Mouse (Mus musculus) left cerebral cortex, postnatal 25 days (tissue): ENCODE measurements at regions not wholly inside any gene's neighbourhood (a gene's known extent, or its start where the extent isn't known, plus 50 kb on each side); places are given as distances from the start of the nearest gene placed in this dataset.

Experiments used
- DNase-seq, 2 experiments: peaks; one replicate each; pipeline ENCODE4 v3.0.0; 2022; ENCODE audit warnings: low spot score in 2 of 2, mixed read lengths in 1 of 2
- intact Hi-C: fragments of 180-260 bp; cut with DNase I; formaldehyde crosslinking; loops from one replicate; pipeline ENCODE4 v1.15.1; 2025

DNA sequence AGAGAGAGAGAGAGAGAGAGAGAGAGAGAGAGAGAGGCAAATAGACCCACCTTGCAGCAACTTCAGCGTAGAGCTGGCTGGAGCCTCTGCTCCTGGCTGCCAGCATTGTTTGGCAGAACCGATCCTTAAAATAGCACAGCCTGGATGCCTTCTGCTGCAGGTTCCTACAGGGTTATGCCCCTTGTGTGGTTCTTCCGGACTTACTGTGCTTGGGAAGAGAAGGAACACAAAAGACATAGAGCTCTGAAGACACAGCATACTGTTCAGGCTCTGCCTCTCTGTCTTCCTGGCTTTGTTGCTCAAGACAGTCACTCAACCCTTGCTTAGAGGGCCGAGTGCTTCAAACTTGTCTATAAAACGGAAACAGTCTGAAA, 86.2 kb upstream of the Slc25a26 start:
- no peak for DNase-seq
- intact Hi-C loops, result no loop called here

DNA sequence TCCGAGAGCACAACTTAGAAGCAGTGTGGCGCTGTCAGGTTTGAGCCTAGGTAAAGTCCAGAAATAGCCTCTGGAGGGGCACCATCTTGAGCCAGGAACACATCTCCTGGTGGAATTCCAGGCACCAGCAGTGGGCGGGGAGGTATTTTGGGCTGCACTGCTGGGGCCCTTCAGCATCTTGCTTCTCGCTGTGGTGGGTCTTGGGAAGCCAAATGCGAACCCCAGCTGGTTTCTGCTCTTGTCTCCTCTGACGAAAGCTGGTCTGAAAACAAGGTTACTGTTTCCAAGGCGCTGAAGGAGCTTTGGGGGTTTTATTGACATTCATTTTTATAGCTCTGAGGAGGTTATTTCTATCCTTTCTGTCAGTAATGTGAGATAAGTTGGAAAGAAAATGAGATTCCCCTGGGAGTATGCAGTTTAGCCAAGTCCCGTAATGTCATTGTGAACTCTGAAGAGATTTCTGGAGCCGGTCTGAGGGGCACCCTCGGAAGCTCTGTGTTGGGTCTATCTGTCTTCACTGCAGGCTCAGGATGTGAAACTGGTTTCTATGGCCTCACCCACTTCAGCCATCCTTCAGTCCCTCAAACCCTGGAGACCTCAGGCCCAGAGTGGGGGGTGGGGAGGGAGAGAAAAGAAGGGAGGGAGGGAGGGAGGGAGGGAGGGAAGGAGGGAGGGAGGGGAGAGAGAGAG, 86.7 kb upstream of the Slc25a26 start:
- intact Hi-C loops, result no loop called here
- DNase-seq, result peak; percentile 24 to 72

DNA sequence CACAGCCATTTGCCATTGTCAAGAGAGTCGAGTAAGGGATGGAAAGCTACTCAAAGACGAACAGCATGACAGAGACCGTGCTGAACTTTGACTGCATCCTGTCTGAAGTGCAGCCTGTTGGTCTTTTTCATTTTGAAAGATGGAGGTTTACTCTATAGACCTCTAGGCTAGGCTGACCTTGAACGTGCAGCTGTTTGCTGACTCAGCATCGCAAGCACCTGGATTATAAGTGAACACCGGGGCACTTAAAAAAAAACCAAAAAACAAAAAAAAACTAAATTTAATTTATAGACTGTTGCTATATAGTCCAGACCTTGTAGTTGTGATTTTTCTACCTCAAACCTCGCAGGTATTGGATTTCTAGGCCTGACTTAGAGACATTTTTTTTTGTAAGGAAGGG, 87.8 kb upstream of the Slc25a26 start:
- DNase-seq, result no peak
- intact Hi-C loops, result no loop called here

- no peak for DNase-seq
- intact Hi-C loops, result no loop called here
Measured at GRCm38 (mm10) chr6:94410480-94410879, 89.7 kb upstream of the Slc25a26 start.

- intact Hi-C loops, result loop anchor here (5.0 kb wide), 1 partner anchor 53 kb away; no protein-coding TSS in a partner anchor
- no peak for DNase-seq
Measured at GRCm38 (mm10) chr6:94408996-94409395, 91.1 kb upstream of the Slc25a26 start.

DNA sequence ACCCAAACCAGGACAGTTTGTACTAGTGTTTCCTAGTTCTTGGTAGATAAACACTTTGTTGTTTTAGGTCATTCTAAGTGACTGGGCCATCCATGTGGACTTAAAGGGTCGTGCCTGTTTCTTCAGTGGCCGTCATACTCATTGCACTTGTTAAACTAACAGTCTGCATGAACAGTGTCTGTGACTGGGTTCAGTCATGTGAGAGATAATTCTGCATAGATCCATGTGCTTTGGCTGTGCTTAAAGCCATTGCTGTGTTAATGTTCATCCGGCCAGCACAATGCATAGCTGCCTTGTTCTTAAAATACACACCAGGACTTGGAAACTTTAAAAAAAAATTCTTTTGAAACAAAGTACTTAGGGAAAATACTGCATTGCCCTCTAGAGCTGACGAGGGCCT, 92.4 kb upstream of the Slc25a26 start:
- no peak for DNase-seq
- intact Hi-C loops, result loop anchor here (5.0 kb wide), 1 partner anchor 55 kb away; no protein-coding TSS in a partner anchor

GRCm38 (mm10) chr6:94405371-94406076, 94.6 kb upstream of the Slc25a26 start:
- intact Hi-C loops, result loop anchor here (5.0 kb wide), 1 partner anchor 57 kb away; no protein-coding TSS in a partner anchor
- DNase-seq, result peak; percentile 13 to 93

DNA sequence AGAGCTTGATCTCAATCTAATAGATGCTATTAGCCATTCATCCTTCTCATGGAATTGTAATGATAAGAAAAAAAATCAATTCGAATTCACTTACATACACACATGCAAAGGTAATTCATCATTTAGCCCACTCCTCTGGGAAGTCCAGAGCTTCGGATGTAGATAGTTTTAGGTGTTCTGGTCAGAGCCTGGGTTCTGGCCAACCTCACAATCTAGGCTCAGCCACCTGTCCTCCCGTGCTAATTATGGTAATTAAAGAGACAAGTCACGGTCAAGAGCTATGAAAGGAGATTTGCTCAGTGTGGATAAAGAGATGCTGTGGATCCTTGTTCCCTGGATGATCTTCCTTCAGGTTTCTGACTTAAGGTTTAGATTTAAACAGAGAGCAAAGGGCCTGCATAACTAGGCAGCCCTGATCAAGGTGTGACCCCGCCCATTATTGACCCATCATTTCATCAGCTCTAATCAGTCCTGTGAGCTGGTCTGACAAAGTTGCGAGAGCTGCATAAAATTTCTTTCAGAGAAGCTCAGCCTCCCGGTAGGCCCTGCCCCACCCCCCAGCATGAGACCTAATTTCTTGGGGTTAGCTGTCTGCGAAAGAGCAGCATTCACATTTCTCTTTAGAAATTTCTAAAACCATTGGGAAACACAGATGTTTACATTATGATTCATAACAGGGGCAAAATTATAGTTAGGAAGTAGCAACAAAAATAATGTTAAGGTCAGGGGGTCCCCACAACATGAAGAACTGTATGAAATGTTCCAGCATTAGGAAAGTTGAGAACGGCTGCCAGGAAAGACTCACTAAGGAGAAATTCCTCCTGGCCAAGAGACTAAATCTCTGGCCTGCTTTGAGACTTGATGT, 98.3 kb upstream of the Slc25a26 start:
- intact Hi-C loops, result loop anchor here (2.0 to 5.0 kb wide), 2 partner anchors 120 to 321 kb away; partner anchors contain the start of gene Magi1

DNA sequence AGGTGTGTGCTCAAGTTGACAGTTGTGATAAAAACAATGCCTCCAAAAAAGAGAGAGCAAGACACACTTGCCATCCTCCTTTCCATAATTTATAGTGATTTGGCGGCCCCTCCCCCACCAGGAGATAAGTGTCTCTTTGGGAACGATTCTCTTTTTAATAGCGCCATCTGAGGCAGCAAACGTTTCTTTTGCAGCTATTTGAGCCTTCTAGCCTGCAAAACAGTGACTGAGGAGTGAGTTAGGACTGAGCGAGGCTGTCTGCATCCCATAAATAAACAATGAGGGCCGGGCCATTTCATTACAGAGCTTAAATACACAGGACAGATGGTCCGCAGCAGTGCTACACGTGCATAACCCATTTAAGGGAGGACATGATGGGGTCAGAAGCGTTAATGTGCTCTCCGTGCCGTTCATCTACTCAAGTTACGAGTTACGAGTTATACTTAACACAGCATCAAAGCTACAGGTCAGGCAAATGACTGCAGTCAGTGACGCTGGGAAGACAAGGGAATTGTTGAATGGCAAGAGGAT, 99.0 kb upstream of the Slc25a26 start:
- DNase-seq, result peak in 1 of 2 experiments; percentile 38
- intact Hi-C loops, result loop anchor here (2.0 to 5.0 kb wide), 2 partner anchors 119 to 320 kb away; partner anchors contain the start of gene Magi1

More for the DNA sequence above, 98.3 kb upstream of the Slc25a26 start:
- no peak for DNase-seq

DNA sequence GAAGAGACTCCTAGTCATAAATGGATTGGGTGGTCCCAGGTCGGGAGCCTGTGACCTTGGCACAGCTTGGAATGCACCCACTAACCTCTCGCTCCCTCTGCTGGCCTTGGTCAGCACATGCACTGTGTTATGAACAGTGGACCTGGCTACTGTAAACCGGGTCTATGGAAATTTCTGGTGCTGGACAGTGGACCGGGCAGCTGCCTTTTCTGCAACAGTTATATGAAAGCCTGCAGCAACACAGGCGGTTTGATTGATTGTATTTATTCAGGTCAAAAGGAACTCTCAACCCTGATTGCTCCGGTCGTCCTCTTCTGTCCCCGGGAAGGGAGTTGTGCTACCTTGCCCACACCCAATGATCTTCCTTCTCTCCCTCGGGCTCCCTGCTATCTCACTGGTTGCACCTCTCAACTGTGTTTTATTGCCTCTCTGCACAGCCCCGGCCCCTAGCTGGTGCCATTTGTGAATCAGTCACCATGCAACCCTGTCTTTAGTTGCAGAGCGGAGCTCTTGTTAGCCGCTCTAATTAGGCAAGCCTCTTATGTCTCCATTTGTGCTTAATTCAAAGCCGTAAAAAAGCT, 99.6 kb upstream of the Slc25a26 start:
- intact Hi-C loops, result loop anchor here (2.0 to 5.0 kb wide), 2 partner anchors 118 to 320 kb away; partner anchors contain the start of gene Magi1
- peak in 1 of 2 experiments; percentile 23 for DNase-seq

GRCm38 (mm10) chr6:94391134-94391533, 107.4 kb upstream of the Magi1 start:
- intact Hi-C loops, result no loop called here
- no peak for DNase-seq

DNA sequence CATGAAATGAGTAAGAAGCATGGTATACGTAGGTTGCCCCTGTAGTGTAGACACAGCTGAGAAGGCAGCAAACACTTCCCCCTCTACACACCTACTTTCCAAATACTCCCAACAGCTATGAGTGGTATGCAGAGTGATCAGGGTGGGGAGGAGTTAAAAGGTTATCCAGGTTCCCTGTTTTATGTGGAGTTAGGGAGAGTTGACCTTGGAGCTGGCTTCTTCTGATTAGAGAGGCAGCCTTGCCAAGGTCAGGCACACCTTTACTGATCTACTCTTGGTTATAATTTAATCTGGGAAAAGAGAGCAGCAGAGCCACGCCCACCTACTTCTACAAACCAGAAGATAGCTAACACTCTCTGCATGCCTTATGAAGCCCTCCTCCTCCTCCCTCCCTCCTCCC, 106.7 kb upstream of the Magi1 start:
- DNase-seq, result no peak
- intact Hi-C loops, result no loop called here

GRCm38 (mm10) chr6:94389716-94390115, 106.0 kb upstream of the Magi1 start:
- intact Hi-C loops, result no loop called here
- no peak for DNase-seq

GRCm38 (mm10) chr6:94387648-94388047, 103.9 kb upstream of the Magi1 start:
- DNase-seq, result no peak
- intact Hi-C loops, result no loop called here

GRCm38 (mm10) chr6:94385531-94385930, 101.8 kb upstream of the Magi1 start:
- intact Hi-C loops, result no loop called here
- DNase-seq, result no peak

- no peak for DNase-seq
- intact Hi-C loops, result no loop called here
Measured at GRCm38 (mm10) chr6:94369991-94370390, 86.3 kb upstream of the Magi1 start.

GRCm38 (mm10) chr6:94363951-94364350, 80.2 kb upstream of the Magi1 start:
- peak in 1 of 2 experiments; percentile 50 for DNase-seq
- intact Hi-C loops, result loop anchor here (5.0 kb wide), 1 partner anchor 282 kb away; no protein-coding TSS in a partner anchor

DNA sequence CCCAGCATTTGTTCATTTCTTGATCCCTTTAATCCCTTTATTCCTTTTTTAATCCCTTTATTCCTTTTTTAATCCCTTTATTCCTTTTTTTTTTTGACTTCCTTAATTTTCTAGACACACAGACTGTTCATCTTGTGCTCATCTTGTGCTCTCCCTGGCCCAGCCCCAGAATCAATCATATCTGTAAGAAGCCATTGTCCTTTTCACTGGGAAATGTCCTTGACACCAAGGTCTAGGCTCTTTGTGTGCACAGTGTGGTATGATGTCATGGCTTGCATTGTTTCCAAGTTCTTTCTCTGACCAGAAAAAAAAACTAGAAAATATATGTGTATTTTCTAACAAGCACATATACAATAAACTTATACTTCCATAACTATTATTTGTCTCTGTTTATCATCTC, 78.9 kb upstream of the Magi1 start:
- DNase-seq, result no peak
- intact Hi-C loops, result loop anchor here (5.0 kb wide), 1 partner anchor 280 kb away; no protein-coding TSS in a partner anchor

DNA sequence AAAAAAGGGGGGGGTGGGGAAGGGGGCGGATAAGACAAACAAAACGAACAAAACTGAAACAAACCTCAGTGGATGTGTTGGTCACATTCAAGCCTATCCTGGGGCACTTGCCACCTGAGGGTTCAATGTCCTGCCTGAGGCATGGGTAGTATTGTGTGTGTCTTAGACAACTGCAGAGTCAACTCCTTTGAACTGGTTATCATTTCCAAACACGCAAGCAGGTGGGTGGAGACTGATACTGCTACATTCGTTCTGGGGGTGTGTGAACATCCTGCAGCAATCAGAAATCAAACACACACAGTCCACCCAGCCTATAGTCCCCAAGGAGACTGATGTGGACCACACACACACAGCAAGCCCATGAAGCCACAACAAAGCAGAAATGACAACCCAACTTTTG, 73.9 kb upstream of the Magi1 start:
- intact Hi-C loops, result no loop called here
- no peak for DNase-seq
